Mouse (Mus musculus) liver, embryonic 14.5 days (tissue): Measurements from ENCODE around the gene Ctnnd2.

Experiments
- CTCF ChIP-seq: IDR thresholded peaks from 2 replicates; pipeline ENCODE4 v1.5.1; 2016; ENCODE audit warnings: antibody characterized with exemption, low read depth, control low read depth
- EP300 ChIP-seq: IDR thresholded peaks from 2 replicates; pipeline ENCODE4 v1.6.1; 2016; ENCODE audit warnings: antibody characterized with exemption, low read depth

GRCm38 (mm10) chr15:30615451-30615850, 443.1 kb downstream of the Ctnnd2 start:
- no peak for TF ChIP-seq CTCF
- no peak for TF ChIP-seq EP300
